In genomic region chr19:4093772-4094171, GRCm38 (mm10) we compare ENCODE assay signal across 38 mouse cellular contexts. TPM values are rescaled to one million over a fixed set of nuclear protein-coding genes. Genes with fewer than 3 reads are reported as not detected.
DNase-seq lines count a peak whose midpoint lies in the region; ATAC-seq lines count a peak whose summit lies in the region.
"Had no signal": no experiment of that assay in that cellular context is flagged by ENCODE, and none has a peak within 500 bp of the region (broad histone marks: within the 10 kb centered on the region; RNA-seq: fewer than 3 reads in every experiment).

No protein-coding gene starts in this region.

- no peak overlapping the region for H3K27ac ChIP-seq in heart, embryonic 12.5 days (ENCODE audit: poor library complexity, severe bottlenecking)
- H3K27ac ChIP-seq: embryonic facial prominence, embryonic 13.5 days; forebrain, embryonic 10.5 days; forebrain, embryonic 15.5 days; hindbrain, embryonic 14.5 days; intestine, embryonic 15.5 days; limb, embryonic 13.5 days; midbrain, embryonic 10.5 days had no signal

- H3K9ac ChIP-seq in heart, embryonic 12.5 days, result 0 out of 2 replicates have a peak overlapping the region, but pooled peaks have one; percentile 3
- H3K9ac ChIP-seq: forebrain, embryonic 15.5 days; hindbrain, embryonic 14.5 days; limb, embryonic 13.5 days; liver, postnatal 0 days had no signal

- no peak for DNase-seq in heart, postnatal 14 days
- peak; percentile 79 for DNase-seq in CD4-positive, CD25-positive, alpha-beta regulatory T cell, adult 2 months (ENCODE audit: low read depth, low spot score)
- peak; percentile 70 for DNase-seq in naive thymus-derived CD4-positive, alpha-beta T cell, adult 2 months (ENCODE audit: low read depth)
- no peak for DNase-seq in gastrocnemius, postnatal 4 days (ENCODE audit: low spot score in 2 of 2)
- no peak for DNase-seq in frontal cortex, postnatal 14 days (ENCODE audit: low spot score in 2 of 2)
- DNase-seq: adrenal gland, postnatal 14 days; cerebellum, adult 9-11 months; kidney, adult 2 months; kidney, postnatal 36 days; liver, postnatal 0 days; right cerebral cortex, postnatal 25 days; thymus, postnatal 36 days had no signal

- 64% methylated on average over 7 of the region's 7 CpGs for WGBS in heart, embryonic 12.5 days

- H3K4me3 ChIP-seq in heart, embryonic 12.5 days, result no peak overlapping the region
- H3K4me3 ChIP-seq: embryonic facial prominence, embryonic 13.5 days; forebrain, embryonic 10.5 days; forebrain, embryonic 15.5 days; intestine, embryonic 15.5 days; layer of hippocampus, adult 2 months; limb, embryonic 13.5 days; midbrain, embryonic 10.5 days had no signal

- peaks cover 16% of the 10 kb centered on the region; the same call in 1 of the 2 replicates for H3K27me3 ChIP-seq in heart, embryonic 12.5 days (replicated peaks)
- H3K27me3 ChIP-seq: embryonic facial prominence, embryonic 13.5 days; forebrain, embryonic 15.5 days; intestine, embryonic 15.5 days; limb, embryonic 13.5 days had no signal

- no peaks in the 10 kb centered on the region for H3K9me3 ChIP-seq in heart, embryonic 12.5 days (replicated peaks)
- H3K9me3 ChIP-seq: embryonic facial prominence, embryonic 13.5 days; forebrain, embryonic 10.5 days; forebrain, embryonic 15.5 days; intestine, embryonic 15.5 days; limb, embryonic 13.5 days; midbrain, embryonic 10.5 days had no signal

- no peak overlapping the region for H3K4me2 ChIP-seq in heart, embryonic 12.5 days
- H3K4me2 ChIP-seq: embryonic facial prominence, embryonic 13.5 days; forebrain, embryonic 15.5 days; hindbrain, embryonic 14.5 days; intestine, embryonic 15.5 days; limb, embryonic 13.5 days; liver, embryonic 11.5 days had no signal

- peaks cover 18% of the 10 kb centered on the region for H3K4me1 ChIP-seq in heart, embryonic 12.5 days (replicated peaks)

- intact Hi-C loops in heart, postnatal 14 days (cut with DNase I), result no loop called here

- no peaks in the 10 kb centered on the region for H3K36me3 ChIP-seq in heart, embryonic 12.5 days
- H3K36me3 ChIP-seq: embryonic facial prominence, embryonic 13.5 days; forebrain, embryonic 10.5 days; forebrain, embryonic 15.5 days; intestine, embryonic 15.5 days; limb, embryonic 13.5 days; midbrain, embryonic 10.5 days had no signal

- ATAC-seq in heart, embryonic 12.5 days (ENCODE audit: insufficient number of reproducible peaks, low FRiP score), result no peak
- ATAC-seq in activated CD4-positive, CD25-positive, alpha-beta regulatory T cell, adult 4 months, result peak; percentile 62
- ATAC-seq in frontal cortex, adult (ENCODE audit: low TSS enrichment), result no peak
- ATAC-seq: forebrain, embryonic 15.5 days; intestine, embryonic 15.5 days; liver, postnatal 0 days had no signal

RNA-seq across cellular contexts. Expression of gene Cdk2ap2, which starts 3.2 kb away (rescaled TPM):
- polyA plus RNA-seq in heart, embryonic 12.5 days (2016; fragmentation: Nextera tagmentation; extraction: Ambion mirVana), result 54.4 and 57.6 TPM in 2 replicates
- total RNA-seq in heart, postnatal 14 days (2021), result 10 to 100 TPM; 24.2 to 27.5 TPM
- polyA plus RNA-seq in activated CD4-positive, CD25-positive, alpha-beta regulatory T cell, adult 4 months (2017; shearing (Covaris generic)), result 100 to 1,000 TPM; 372 to 419 TPM
- 10 to 100 TPM; 22.9 to 23.9 TPM for total RNA-seq in gastrocnemius, postnatal 4 days (2021)

RNA-seq across cellular contexts. Expression of gene Pitpnm1, which starts 6.0 kb away (rescaled TPM):
- polyA plus RNA-seq in heart, embryonic 12.5 days (2016; fragmentation: Nextera tagmentation; extraction: Ambion mirVana), result 23.3 and 23.5 TPM in 2 replicates
- total RNA-seq in heart, postnatal 14 days (2021), result 10 to 100 TPM; 25.0 to 26.4 TPM
- polyA plus RNA-seq in activated CD4-positive, CD25-positive, alpha-beta regulatory T cell, adult 4 months (2017; shearing (Covaris generic)), result 10 to 100 TPM; 89.9 to 91.4 TPM
- total RNA-seq in gastrocnemius, postnatal 4 days (2021), result 1 to 10 TPM; 6.1 to 7.3 TPM

RNA-seq across cellular contexts. Expression of gene Cabp2, which starts 12.4 kb away (rescaled TPM):
- not detected in 2 replicates for polyA plus RNA-seq in heart, embryonic 12.5 days (2016; fragmentation: Nextera tagmentation; extraction: Ambion mirVana)
- not detected for total RNA-seq in heart, postnatal 14 days (2021)
- not detected for polyA plus RNA-seq in activated CD4-positive, CD25-positive, alpha-beta regulatory T cell, adult 4 months (2017; shearing (Covaris generic))
- total RNA-seq in gastrocnemius, postnatal 4 days (2021), result not detected
- total RNA-seq: adrenal gland, postnatal 14 days; CH12.LX; common myeloid progenitor, adult 5-6 weeks; ES-E14; gastrocnemius, adult 8-10 months; hematopoietic stem cell, adult 5-6 weeks; layer of hippocampus, adult 2 months; layer of hippocampus, postnatal 14 days; left cerebral cortex, adult 8-10 months; left cerebral cortex, postnatal 36 days; megakaryocyte progenitor cell, adult 5-6 weeks; neutrophil, adult 5-6 weeks had no signal
- polyA plus RNA-seq: embryonic facial prominence, embryonic 13.5 days; forebrain, embryonic 10.5 days; forebrain, embryonic 15.5 days; gonadal fat pad, adult 2 months; heart, embryonic 16.5 days; hindbrain, embryonic 14.5 days; limb, embryonic 13.5 days; lung, embryonic 16.5 days; midbrain, embryonic 10.5 days; neural tube, embryonic 11.5 days had no signal

RNA-seq across cellular contexts. Expression of gene Aip, which starts 31.9 kb away (rescaled TPM):
- 80.4 and 82.6 TPM in 2 replicates for polyA plus RNA-seq in heart, embryonic 12.5 days (2016; fragmentation: Nextera tagmentation; extraction: Ambion mirVana)
- total RNA-seq in heart, postnatal 14 days (2021), result 10 to 100 TPM; 47.0 to 60.6 TPM
- 100 to 1,000 TPM; 171 to 215 TPM for polyA plus RNA-seq in activated CD4-positive, CD25-positive, alpha-beta regulatory T cell, adult 4 months (2017; shearing (Covaris generic))
- 10 to 100 TPM; 49.9 to 61.1 TPM for total RNA-seq in gastrocnemius, postnatal 4 days (2021)

RNA-seq across cellular contexts. Expression of gene Gstp3, which starts 34.4 kb away (rescaled TPM):
- 0.69 TPM in 1 of 2 replicates, not detected in the other for polyA plus RNA-seq in heart, embryonic 12.5 days (2016; fragmentation: Nextera tagmentation; extraction: Ambion mirVana)
- total RNA-seq in heart, postnatal 14 days (2021), result not detected
- polyA plus RNA-seq in activated CD4-positive, CD25-positive, alpha-beta regulatory T cell, adult 4 months (2017; shearing (Covaris generic)), result 100 to 1,000 TPM; 202 to 218 TPM
- total RNA-seq in gastrocnemius, postnatal 4 days (2021), result 1 to 10 TPM in 1 of 2 experiments, not detected in 1; 1.1 TPM
- total RNA-seq: gastrocnemius, adult 8-10 months; layer of hippocampus, adult 2 months; layer of hippocampus, postnatal 14 days; left cerebral cortex, adult 8-10 months; left cerebral cortex, postnatal 36 days had no signal
- polyA plus RNA-seq: forebrain, embryonic 10.5 days; forebrain, embryonic 15.5 days; hindbrain, embryonic 14.5 days; limb, embryonic 13.5 days; neural tube, embryonic 11.5 days had no signal

Comparison
In these comparisons a context has a peak if more than half of its experiments do, and no peak if none do; other contexts are left out.
1. DNase-seq: peak in CD4-positive, CD25-positive, alpha-beta regulatory T cell, adult 2 months (single experiment) and naive thymus-derived CD4-positive, alpha-beta T cell, adult 2 months (single experiment); none in heart, postnatal 14 days (0 of 2), gastrocnemius, postnatal 4 days (0 of 2) and frontal cortex, postnatal 14 days (0 of 2).